Mouse (Mus musculus): ENCODE measurements around the gene Pla2g4d. TPM values are rescaled to one million over a fixed set of nuclear protein-coding genes. Genes with fewer than 3 reads are reported as not detected.

Pla2g4d gene
- total RNA-seq (2015) (not detected in 2 replicates), total RNA-seq (2017) (not detected in 2 replicates)

DNA sequence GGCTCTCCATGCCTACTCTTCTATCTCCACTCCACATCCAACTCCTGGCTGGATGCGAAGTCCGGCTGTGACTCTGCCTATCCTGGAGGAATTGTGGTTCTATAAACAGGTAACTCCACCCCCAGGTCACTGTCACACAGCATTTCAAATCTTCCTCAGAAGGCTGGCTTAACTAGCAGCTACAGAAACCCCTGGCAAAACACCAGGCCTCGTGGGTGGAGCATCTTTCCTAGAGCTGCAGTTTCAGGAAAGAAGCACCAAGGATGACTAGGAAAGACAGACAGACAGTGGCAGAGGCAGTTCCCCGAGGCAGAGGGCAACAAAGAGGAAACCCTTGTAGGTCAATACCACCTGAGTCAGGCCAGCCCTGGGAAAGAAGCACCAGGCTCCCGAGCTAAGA is at the start of gene Pla2g4d:
TSS of gene Pla2g4d (minus strand) at position 203 of the 400 bp plus-strand sequence.
- ATAC-seq (replicated peaks; ENCODE audit: poor library complexity): no peak

DNA sequence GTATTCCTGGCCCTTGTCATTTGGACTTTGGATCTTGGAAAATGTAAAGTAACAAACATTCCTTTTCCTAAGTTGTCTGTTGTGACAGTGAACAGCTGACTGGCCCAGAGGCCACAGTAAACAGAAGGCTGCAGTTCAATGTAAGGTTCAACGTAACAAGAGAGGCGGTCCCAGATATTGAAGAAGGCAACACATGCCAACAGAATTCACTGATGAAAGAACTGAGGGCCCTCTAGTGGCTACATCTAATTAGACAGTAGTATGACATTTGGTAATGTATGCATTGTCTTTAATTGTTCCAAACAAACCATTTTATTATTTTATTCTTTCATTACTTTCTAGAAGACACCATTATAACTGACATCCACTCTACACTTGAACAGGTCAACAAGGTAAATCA is 48.9 kb upstream of the Pla2g4d start:
- no peak for ATAC-seq (replicated peaks; ENCODE audit: poor library complexity)

DNA sequence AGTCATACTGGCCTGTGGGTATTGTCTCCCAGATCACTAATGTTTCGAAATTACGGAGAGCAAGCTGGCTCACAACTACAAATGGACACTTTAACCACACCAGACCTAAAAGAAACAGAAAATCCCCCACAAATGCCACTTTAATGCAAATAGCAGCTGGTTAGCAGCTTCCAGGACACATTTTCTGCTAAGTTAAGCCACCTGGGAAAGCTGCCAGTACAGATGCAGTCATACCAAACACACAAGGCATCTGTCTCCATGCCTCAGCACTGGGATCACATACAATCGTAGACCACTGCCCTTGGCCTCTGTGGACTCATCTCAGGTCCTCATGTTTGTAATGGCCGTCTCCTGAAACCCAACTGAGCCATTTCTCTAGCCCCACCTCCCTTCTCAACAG is 42.6 kb upstream of the Pla2g4d start:
- no peak for ATAC-seq (replicated peaks; ENCODE audit: poor library complexity)

DNA sequence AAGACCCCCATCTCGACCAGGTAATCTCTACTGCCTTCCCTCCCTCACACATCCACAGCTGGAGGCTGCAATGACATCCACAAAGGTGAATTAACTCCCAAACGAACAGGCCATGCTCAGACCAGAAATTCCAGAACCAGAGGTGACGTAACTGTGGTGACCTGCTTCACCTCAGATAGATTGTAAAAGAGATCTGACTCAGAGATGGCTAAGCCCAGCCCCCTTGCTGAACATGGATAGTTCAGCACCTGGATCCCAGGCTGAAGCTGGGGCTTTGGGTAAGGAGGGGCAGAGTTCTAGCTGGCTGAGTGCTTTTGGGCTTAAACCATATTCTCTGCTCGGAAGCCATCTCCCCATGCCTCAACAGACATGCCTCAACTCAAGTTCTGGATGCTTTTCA is 26.1 kb upstream of the Pla2g4d start:
- ATAC-seq (replicated peaks; ENCODE audit: poor library complexity): no peak

DNA sequence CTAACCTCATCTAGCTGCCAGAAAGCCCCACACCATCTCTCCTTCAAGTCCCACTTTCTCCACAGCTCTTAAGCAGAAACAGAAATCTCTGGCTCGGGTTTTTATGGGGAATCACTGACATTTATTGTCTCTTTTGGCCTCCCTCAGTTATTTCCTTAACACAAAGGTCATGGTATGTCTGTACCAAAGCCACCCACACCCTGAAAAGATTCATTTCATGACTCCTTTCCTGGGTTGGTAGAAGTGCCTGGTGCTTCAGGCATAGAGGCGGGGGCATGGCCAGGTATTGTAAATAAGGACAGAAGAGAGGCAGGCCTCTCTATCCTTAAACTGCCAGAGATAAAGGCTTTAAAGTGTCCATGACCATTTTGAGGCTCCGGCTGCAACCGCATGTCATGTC is 25.5 kb upstream of the Pla2g4d start:
- ATAC-seq (replicated peaks; ENCODE audit: poor library complexity): no peak

DNA sequence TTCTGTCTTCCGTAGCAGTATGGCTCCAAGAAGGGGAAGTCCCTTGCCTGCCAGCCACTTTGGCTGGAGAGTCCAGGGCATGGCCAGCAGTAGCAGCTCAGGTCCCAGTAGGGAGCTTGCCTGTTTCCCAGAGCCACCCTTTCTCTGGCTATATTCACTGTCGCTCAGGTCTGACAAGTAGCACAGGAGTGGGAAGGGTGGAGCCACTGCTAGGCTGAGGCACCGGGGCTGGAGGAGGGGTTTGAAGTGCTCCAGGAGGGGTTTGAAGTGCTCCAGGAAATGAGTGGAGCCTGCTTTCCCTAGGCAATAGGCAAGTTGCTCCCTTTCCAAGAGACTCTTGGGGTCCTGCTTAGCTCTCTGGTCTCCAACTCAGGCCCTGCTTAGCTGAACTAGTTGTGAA is 25.0 kb upstream of the Pla2g4d start, which contains the start of gene Pla2g4f:
TSS of gene Pla2g4f (minus strand) at position 190 of the 400 bp plus-strand sequence.
- ATAC-seq (replicated peaks; ENCODE audit: poor library complexity): no peak

DNA sequence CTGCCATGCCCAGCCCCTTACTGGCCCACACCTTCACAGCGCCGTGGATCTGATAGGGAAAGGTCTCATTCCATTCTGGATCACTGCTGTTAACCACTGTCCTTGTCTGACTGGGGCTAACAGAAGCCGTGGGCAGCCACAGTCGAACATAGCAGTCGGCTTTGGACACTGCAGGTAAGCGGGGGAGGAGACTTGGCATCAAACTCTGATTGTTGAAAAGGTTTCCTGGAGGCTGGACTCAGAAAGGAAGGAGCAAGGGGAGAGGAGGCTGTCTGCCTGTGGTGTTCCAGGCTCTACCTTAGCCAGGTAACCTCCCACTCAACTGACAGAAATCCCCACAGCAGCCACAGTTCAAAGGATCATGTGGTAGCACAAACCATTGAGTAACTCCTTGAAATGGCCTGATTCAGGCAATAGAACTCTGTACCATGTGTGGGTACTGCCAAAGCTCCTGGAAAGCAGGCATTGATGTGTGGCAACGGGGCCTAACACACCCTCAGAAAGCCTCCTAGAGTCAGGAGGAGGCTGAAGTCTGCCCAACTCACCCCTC is 23.4 kb upstream of the Pla2g4d start:
- no peak for ATAC-seq (replicated peaks; ENCODE audit: poor library complexity)

DNA sequence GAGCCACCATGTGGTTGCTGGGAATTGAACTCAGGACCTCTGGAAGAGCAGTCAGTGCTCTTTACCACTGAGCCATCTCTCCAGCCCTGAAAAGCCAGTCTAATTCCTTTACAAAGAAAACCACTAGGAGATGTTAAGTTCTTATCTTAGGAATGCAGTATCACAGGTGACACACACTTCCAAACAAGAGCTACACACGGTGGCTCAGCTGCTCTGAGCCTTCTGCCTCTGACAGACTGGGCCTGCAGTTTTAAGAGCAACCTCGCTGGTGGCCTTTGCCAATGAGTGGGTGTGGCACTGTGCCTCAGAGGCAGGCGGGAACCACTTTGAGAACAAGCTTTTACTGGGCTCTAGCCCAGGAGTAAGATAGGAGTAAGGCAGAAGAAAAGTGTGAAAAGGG is 15.1 kb upstream of the Pla2g4d start:
- no peak for ATAC-seq (replicated peaks; ENCODE audit: poor library complexity)

DNA sequence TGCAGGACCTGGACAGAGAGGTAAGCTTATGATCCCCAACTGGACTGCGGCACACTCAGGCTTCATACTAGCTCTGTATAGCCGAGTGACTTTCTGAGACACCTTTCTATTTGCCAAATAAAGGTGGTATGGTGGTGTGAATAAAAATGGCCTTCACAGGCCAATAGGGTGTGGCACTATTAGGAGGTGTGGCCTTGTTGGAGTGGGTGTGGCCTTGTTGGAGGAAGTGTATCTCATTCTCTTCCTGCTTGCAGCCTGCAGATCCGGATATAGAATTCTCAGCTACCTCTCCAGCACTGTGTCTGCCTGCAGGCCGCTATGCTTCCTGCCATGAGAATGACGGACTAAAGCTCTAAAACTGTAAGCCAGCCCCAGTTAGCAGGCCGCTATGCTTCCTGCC is 12.1 kb upstream of the Pla2g4d start:
- no peak for ATAC-seq (replicated peaks; ENCODE audit: poor library complexity)

DNA sequence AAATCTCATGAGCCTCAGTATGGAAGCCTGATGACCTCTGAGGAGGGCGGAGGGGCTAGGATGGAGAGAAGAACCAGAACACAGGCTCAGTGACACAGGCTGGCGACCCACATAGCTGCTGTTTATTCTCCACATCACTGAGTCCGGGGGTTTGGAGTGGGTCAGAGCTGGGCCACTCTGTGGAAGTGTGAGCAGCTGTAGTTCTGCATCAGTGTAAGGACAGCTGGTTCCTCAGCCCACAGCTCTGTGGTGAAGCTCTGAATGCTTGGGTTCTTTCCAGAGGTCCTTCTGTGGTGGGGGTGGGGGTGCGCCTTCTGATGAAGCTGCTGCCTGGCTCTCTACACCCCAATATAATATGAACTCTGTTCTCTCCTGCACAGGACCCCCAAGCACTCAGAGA is 10.9 kb upstream of the Pla2g4d start:
- no peak for ATAC-seq (replicated peaks; ENCODE audit: poor library complexity)

DNA sequence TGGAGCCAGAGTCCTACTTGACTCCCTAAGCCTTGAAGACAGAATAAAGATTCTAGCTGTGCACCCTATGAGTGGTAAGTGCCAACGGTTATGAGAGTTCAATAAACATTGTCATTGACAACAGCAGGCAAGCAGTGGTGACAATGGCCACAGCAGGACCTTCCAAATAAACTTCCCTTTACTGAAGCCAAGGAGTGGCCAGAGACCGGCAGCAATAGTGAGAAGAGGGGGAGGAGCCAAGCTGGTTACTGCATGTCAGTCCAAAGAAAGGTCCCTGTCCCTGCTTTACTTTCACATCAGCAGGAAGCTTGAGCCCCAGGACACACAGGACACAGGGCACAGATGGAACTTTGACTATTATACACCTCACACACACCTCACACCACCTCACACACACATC is 7.2 kb upstream of the Pla2g4d start:
- ATAC-seq (replicated peaks; ENCODE audit: poor library complexity): no peak

DNA sequence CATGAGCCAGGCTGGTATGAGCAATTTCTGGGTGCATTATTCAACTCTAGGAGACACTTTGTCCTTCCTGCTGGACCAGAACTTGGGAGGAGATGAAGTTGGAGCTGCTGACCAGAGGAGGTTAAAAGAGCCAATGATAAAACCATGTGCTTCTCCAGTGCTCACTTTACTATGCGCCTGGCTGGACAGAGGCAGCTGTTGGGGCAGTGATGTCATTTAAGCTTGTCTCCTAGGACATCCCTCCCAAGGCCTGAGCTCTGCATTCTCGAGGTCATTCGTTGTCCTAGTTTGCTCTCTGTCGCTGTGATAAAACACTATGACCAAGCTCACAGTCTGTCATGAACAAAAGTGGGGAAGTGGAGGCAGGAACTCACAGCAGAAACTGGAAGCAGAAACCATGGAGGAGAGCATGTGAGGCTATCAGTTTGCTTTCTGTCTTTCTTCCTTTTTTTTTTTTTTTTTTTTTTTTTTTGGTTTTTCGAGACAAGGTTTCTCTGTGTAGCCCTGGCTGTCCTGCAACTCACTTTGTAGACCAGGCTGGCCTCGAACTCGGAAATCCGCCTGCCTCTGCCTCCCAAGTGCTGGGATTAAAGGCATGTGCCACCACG is 2.6 kb upstream of the Pla2g4d start:
- ATAC-seq (replicated peaks; ENCODE audit: poor library complexity): no peak

DNA sequence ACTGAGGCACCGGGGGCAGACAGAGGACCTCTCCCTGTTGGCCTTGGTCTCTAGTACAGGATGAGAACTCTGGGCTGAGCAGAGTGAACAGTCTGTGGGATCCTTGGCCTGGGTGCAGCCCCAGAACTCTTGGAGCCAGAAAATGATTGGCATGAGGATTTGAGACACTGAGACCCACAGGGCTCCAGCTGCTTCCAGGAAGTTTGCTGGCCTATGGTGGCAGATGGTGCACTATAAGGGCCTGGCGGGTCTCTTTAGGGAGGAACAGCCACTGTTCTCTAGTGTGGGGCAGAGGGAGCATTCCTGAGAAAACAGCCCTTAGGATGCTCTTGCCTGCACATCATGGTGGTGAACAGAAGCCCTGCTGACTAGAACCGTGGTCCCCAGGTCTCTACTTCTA is 596 bp downstream of the Pla2g4d start:
- ATAC-seq (replicated peaks; ENCODE audit: poor library complexity): no peak

DNA sequence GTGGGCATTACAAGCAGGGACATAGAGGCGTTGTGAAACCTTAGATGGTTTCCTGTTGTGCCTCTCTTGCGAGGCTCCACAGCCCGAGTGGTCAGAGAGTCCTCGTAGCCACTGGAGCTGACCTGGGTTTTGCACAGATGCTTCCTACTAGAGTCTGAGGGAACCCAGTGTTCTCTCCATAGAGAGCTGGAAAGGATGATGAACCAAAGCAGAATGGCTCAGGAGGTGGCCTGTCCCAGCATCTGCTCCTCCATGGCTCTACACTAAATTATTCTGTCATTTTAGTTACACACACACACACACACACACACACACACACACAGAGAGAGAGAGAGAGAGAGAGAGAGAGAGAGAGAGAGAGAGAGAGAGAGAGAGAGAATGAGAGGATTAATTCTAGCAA is 3.4 kb downstream of the Pla2g4d start:
- ATAC-seq (replicated peaks; ENCODE audit: poor library complexity): no peak

DNA sequence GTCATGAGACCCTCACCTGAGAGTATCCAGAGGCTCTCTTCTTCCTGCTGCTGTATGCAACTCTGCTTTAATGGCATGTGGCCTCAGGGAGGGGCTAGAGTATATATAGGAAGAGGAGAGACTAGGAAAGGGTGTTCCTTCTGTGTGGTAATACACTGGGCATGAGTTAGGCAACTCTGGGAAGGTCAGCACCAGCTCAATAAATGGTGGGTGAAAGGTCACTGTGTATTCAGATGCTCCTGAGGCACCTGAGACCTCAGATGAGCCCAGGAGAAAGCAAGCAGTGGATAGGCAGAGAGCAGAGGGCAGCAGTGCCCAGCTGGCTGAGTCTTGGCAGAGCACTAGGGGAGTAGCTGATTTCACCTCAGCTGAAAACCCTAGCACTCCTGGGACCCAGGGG is 4.3 kb downstream of the Pla2g4d start:
- no peak for ATAC-seq (replicated peaks; ENCODE audit: poor library complexity)

DNA sequence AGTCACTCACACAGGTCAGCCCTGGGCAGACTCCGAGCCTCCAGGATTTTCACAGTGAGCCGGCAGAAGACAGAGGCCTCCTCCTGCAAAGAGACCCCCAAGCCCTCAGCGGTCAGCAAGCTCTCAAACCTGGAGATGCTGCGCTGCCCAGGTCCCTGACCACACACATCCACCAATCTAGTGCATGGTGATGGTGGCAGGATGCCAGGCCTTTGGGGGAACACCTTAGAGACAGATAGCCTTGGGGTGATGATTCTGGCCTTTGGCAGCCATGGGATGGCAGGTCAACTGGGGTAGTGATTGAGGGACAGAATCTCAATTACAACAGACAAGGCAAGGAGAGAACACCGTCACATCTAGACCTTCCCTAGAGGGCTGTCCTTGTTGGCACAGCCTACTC is 4.9 kb downstream of the Pla2g4d start:
- ATAC-seq (replicated peaks; ENCODE audit: poor library complexity): no peak

DNA sequence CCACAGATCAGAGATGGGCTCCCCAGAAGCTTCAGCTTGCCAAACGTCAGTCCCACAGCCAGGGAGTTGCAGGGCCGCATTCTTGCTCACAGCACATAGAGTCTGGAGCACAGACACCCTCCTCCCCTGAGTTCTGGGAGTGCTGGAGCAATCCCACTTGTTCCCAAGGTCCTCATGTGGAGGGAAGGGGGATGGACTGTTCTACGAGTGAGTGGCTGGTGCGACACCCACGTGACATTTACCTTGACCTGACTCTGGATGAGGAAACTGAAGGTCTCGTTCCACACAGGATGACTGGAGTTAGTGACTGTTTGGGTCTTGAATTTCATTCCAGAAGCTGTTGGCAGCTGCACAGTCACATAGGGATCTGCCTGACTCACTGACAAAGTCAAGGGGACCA is 5.4 kb downstream of the Pla2g4d start:
- no peak for ATAC-seq (replicated peaks; ENCODE audit: poor library complexity)

DNA sequence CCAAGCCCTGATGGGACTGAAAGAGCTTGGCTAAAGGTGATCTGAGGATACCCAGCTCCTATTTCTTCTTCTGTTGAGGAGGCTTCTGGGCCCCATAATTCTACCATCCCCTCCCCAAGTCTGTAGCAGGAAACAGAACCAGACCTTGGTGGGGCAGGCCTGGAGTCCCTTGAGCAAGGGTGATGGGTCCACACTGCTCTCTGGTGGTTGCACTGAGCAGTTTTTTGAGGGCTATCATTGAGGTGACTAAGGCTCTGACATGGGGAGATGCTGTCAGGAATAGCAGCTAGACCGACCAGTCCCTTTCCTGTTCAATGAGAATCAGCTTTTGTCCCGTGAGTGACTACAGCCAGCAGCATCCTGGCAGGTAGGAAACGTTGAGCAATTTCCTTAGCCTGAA is 7.8 kb downstream of the Pla2g4d start:
- ATAC-seq (replicated peaks; ENCODE audit: poor library complexity): no peak

DNA sequence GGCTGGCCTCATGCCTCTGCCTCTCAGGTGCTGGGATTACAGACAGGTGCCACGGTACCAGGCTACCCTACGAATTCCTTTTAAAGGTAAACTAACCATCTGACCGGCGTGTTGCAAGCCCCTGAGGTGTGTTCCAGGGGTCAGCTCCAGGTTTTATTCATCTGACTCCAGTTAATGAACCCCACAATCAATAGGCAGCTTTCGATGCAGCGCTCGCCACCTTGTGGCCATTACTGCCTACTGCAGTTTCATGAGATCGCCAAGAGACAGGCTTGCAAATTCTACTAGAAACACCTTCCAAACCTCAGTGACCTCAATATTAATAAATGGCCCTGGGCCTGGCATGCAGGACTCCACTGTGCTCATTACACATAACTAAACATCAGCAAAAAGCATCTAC is 9.0 kb downstream of the Pla2g4d start:
- peak; percentile 85 for ATAC-seq (replicated peaks; ENCODE audit: poor library complexity)

DNA sequence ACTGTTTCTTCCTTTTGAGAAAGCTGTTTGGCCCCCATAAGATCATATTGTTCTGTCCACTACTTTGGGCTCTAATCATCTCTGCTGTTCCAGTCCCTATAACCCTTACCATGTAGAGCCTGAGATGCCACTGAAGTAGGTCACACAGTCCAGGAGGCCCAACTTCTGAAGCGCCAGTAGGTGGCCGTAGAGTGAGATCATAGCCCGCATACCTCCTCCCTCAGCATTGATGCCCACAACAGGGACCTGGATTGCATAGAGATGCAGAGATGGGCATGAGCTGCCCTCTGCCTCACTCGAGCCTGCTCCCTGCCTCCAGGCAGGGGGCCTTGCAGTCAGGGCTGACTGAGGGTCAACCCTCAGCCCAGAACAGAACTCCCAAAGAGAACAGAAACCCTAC is 12.0 kb downstream of the Pla2g4d start:
- no peak for ATAC-seq (replicated peaks; ENCODE audit: poor library complexity)

DNA sequence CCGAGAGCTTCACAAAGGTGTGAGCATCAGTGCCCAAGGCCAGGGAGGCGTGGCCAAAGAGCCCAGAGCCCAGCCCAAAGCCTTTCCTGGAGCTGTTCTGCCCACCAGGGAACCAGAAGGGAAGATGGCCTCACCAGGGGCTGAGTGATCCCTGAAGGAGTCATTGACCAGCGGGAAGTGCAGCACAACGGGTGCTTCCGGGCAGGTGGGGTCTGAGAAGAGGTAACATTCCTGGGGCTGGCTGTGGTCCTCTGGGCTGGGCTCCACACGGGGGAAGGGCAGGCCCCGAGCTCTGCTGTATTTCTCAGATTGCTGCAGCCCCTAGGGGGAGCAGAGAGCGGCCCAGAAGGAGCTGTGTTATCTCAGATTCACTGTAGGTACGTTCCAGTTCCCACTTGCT is 20.4 kb downstream of the Pla2g4d start:
- ATAC-seq (replicated peaks; ENCODE audit: poor library complexity): peak; percentile 83

DNA sequence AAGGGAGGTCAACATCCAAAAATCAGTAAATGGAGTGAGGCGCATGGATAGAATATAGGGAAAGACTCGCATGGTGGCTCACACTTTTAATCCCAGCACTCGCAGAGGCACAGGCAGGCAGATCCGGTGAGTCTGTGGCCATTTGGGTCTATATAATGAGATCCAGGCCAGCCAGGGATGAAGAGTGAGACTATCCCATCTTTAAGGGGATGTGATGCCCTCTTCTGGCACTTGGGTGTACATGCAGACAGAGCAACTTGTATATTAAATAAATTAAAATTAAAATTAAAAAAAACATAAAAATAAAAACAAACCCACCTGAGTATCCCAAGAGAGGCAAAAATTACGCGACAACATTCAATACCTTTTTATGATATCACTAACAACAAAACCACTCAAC is 23.5 kb downstream of the Pla2g4d start:
- ATAC-seq (replicated peaks; ENCODE audit: poor library complexity): no peak

DNA sequence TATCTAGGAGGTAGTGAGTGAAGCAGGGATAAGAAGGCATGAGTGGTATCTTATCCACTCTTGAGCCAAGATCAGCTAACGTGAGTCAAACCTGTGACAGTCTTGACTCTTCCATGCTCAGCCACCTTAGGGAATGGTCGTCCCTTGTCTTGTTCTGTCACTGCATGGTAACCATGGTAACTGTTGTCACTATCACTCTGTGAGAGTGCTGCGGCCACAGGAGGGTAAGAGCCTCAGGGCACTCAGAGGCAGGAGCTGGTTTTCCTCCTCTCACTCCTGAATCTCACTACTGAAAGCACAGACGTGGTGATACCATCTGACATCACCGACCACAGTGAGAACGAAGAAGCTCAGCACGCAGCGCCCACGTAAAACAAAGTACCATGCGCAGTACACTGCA is 24.1 kb downstream of the Pla2g4d start:
- ATAC-seq (replicated peaks; ENCODE audit: poor library complexity): no peak

Data from megakaryocyte progenitor cell, adult 5-6 weeks (primary cell).